Mouse (Mus musculus) neural tube, embryonic 13.5 days (tissue): ENCODE measurements around the gene Gm42791. TPM values are rescaled to one million over a fixed set of nuclear protein-coding genes. Genes with fewer than 3 reads are reported as not detected.

Source experiments
- ATAC-seq: fragments of 200-750 bp; cut with Nextera tagmentation; 2 replicates; pipeline ENCODE4 v1.8.0; 2017; ENCODE audit warnings: low read depth, mild to moderate bottlenecking, moderate TSS enrichment, moderate library complexity
- H3K27ac ChIP-seq: fragments of 300-500 bp; sonication (generic); replicated peaks from 2 replicates; pipeline ENCODE4 v1.5.1; 2015; ENCODE audit warnings: moderate library complexity, mild to moderate bottlenecking, inconsistent platforms
- H3K27me3 ChIP-seq: fragments of 300-500 bp; sonication (generic); 2 replicates; pipeline ENCODE4 v1.6.1; 2015; ENCODE audit warnings: mild to moderate bottlenecking, inconsistent platforms
- H3K36me3 ChIP-seq: fragments of 300-500 bp; sonication (generic); 2 replicates; pipeline ENCODE4 v1.6.1; 2015; ENCODE audit warnings: mild to moderate bottlenecking, inconsistent platforms
- H3K4me1 ChIP-seq: fragments of 300-500 bp; sonication (generic); replicated peaks from 2 replicates; pipeline ENCODE4 v1.6.1; 2015; ENCODE audit warnings: inconsistent platforms
- H3K4me2 ChIP-seq: fragments of 300-500 bp; sonication (generic); 2 replicates; pipeline ENCODE4 v1.6.1; 2015; ENCODE audit warnings: inconsistent platforms, mild to moderate bottlenecking, moderate library complexity
- H3K4me3 ChIP-seq: fragments of 300-500 bp; sonication (generic); 2 replicates; pipeline ENCODE4 v1.5.1; 2015; ENCODE audit warnings: mild to moderate bottlenecking, inconsistent platforms
- H3K9ac ChIP-seq: fragments of 300-500 bp; sonication (generic); 2 replicates; pipeline ENCODE4 v1.6.1; 2015; ENCODE audit warnings: moderate library complexity, mild to moderate bottlenecking, inconsistent platforms
- H3K9me3 ChIP-seq: fragments of 300-500 bp; sonication (generic); 2 replicates; pipeline ENCODE4 v1.6.1; 2016; ENCODE audit warnings: inconsistent platforms
- whole genome bisulfite sequencing: fragments of 180-500 bp; shearing (Covaris S2); methylation state at CpG from one replicate; pipeline ENCODE4 v1.1.7; 2015; 5-methylcytosine and 5-hydroxymethylcytosine counted together
- polyA plus RNA-seq: library from polyadenylated mRNA; unstranded; fragments of >200 nt; fragmentation: Nextera tagmentation; extraction: Ambion mirVana; gene quantifications from 2 replicates; pipeline ENCODE4 v1.2.1, GENCODE M21; 2015

Gm42791 gene
- polyA plus RNA-seq, 1 experiment from 2014 or later, result 0.74 TPM

GRCm38 (mm10) chr5:148958355-148958754 lies 36.6 kb downstream of the Gm42791 start:
- peaks cover 17% of the 10 kb centered on the region for H3K4me1 ChIP-seq
- no peak for ATAC-seq
- peak overlapping the region; percentile 81; the same call in 1 of the 2 replicates for H3K4me2 ChIP-seq
- no peaks in the 10 kb centered on the region for H3K36me3 ChIP-seq
- no peak overlapping the region for H3K27ac ChIP-seq
- 0 out of 2 replicates have a peak, but pooled peaks cover 6% of the 10 kb centered on the region for H3K27me3 ChIP-seq
- H3K9me3 ChIP-seq, result no peaks in the 10 kb centered on the region
- no peak overlapping the region for H3K9ac ChIP-seq
- H3K4me3 ChIP-seq, result no peak overlapping the region
- WGBS, result 41% methylated on average over 9 of the region's 9 CpGs

GRCm38 (mm10) chr5:148956898-148957535 lies 37.9 kb downstream of the Gm42791 start:
- no peak overlapping the region for H3K27ac ChIP-seq
- no peak overlapping the region for H3K4me3 ChIP-seq
- ATAC-seq, result no peak
- H3K4me1 ChIP-seq, result peaks cover 17% of the 10 kb centered on the region
- H3K27me3 ChIP-seq, result 0 out of 2 replicates have a peak, but pooled peaks cover 6% of the 10 kb centered on the region
- no peak overlapping the region for H3K4me2 ChIP-seq
- H3K36me3 ChIP-seq, result no peaks in the 10 kb centered on the region
- no peak overlapping the region for H3K9ac ChIP-seq
- no peaks in the 10 kb centered on the region for H3K9me3 ChIP-seq
- 60% methylated on average over 9 of the region's 9 CpGs for WGBS

- no peak for ATAC-seq
- 75% methylated on average over 9 of the region's 9 CpGs for WGBS
- H3K27ac ChIP-seq, result no peak overlapping the region
- H3K4me2 ChIP-seq, result no peak overlapping the region
- no peak overlapping the region for H3K4me3 ChIP-seq
- no peaks in the 10 kb centered on the region for H3K36me3 ChIP-seq
- H3K9me3 ChIP-seq, result no peaks in the 10 kb centered on the region
- H3K27me3 ChIP-seq, result 0 out of 2 replicates have a peak, but pooled peaks cover 6% of the 10 kb centered on the region
- H3K4me1 ChIP-seq, result peaks cover 17% of the 10 kb centered on the region
- no peak overlapping the region for H3K9ac ChIP-seq
Measured at GRCm38 (mm10) chr5:148956091-148956490, 38.9 kb downstream of the Gm42791 start.

DNA sequence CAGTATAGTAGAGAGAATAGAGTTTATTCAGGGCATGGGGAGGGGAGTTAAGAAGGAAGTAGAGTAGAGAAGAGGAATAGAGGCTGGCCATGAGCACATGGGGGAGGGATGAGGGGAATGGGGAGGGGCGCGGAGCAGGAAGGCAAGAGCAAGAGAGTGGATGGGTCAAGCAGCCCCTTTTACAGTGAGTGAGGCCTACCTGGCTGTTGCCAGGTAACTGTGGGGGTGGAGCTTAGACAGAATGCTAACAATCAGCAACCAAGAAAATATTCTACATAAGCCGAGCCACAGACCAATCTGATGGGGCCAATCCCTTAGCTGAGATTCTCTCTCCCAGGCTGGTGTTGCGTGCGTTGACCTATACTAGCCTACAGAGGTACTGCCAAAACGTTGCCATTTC lies 39.4 kb downstream of the Gm42791 start:
- no peak for ATAC-seq
- H3K4me2 ChIP-seq, result no peak overlapping the region
- no peak overlapping the region for H3K27ac ChIP-seq
- no peaks in the 10 kb centered on the region for H3K9me3 ChIP-seq
- H3K36me3 ChIP-seq, result no peaks in the 10 kb centered on the region
- H3K4me1 ChIP-seq, result peaks cover 17% of the 10 kb centered on the region
- 91% methylated on average over 6 of the region's 6 CpGs for WGBS
- H3K9ac ChIP-seq, result no peak overlapping the region
- no peak overlapping the region for H3K4me3 ChIP-seq
- H3K27me3 ChIP-seq, result 0 out of 2 replicates have a peak, but pooled peaks cover 6% of the 10 kb centered on the region

DNA sequence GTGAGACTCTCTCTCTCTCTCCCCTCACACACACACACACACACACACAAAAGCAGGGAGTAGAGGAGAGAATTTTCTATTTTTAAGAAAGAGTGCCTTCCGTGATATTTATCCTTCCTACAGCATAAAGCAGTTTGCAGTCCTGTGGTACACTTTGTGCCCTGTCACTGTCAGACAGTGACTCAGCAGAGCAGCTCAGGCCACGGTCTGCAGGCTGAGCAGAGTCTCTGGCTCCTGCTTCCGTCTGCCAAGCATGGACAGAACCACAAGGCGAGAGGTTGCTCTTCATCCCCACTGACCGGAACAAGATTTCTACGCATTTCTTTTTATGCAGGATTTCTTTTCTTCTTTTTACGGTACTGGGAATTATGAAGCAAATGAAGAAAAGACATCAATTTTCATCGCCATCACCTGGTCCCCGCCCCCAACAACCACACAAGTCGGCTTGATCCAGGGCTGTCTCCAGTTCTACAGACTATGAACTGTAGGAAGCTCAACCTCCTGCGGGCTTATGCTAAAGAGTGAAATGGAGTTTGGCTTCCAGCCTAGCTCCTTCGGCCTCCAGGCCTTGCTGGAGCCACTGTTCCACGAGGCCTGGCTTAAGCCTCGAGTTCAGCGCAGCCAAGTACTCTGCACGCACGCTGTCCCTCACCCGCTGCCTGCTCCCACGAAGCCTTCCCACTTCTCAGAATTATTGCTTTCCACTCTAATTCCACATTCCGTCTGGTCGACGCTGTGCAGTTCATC lies 40.5 kb downstream of the Gm42791 start:
- no peak overlapping the region for H3K4me3 ChIP-seq
- H3K9me3 ChIP-seq, result no peaks in the 10 kb centered on the region
- H3K4me1 ChIP-seq, result peaks cover 8% of the 10 kb centered on the region
- H3K27ac ChIP-seq, result no peak overlapping the region
- no peaks in the 10 kb centered on the region for H3K36me3 ChIP-seq
- H3K4me2 ChIP-seq, result no peak overlapping the region
- no peak for ATAC-seq
- 0 out of 2 replicates have a peak, but pooled peaks cover 6% of the 10 kb centered on the region for H3K27me3 ChIP-seq
- H3K9ac ChIP-seq, result no peak overlapping the region
- 71% methylated on average over 22 of the region's 22 CpGs for WGBS

DNA sequence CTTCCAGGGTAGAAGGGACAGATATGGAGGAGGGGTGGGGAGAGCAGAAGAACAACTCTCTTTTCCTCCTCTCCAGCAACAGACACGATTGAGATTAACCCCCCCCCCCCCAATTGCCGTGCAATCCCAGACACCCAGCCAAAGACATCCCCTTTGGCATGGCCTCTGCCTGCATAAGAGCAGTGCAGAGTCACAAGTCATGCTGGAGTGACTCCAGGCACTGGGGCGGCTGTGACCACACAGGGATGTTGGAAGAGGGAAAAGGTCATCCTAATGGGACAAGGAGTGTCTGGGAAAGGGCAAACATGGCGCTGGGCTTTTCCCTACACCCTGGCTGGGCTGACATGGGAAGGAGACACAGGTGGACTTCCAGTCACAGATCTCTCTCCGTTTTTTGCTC lies 41.8 kb downstream of the Gm42791 start:
- Histone ChIP-seq H3K9me3 (no peaks in the 10 kb centered on the region), H3K36me3 (no peaks in the 10 kb centered on the region), H3K4me2 (no peak overlapping the region), H3K4me1 (no peaks in the 10 kb centered on the region), H3K9ac (no peak overlapping the region), H3K27me3 (0 out of 2 replicates have a peak, but pooled peaks cover 2% of the 10 kb centered on the region), H3K27ac (no peak overlapping the region), H3K4me3 (no peak overlapping the region)
- WGBS, result 72% methylated on average over 5 of the region's 5 CpGs
- no peak for ATAC-seq

GRCm38 (mm10) chr5:148952419-148952818 lies 42.5 kb downstream of the Gm42791 start:
- no peak overlapping the region for H3K9ac ChIP-seq
- WGBS, result 48% methylated on average over 6 of the region's 6 CpGs

DNA sequence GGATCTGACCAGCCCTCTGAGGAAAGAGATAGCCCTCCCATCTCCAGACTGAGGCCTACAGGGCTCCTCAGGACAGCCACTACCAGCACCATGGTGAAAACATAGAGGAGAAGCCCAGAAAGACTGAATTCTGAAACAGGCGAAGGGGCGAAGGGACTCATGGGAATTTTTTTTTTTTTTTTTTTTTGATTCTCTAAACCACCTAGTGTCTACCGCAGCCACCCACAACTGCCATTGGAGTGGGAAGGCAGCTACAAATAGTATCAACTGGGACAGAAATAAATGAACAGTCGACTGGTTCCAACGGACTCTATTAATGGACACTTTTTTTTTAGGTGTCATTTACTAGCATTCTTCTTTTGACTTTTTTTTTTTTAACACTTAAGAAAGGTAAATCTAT lies 43.6 kb downstream of the Gm42791 start:
- H3K27me3 ChIP-seq, result no peaks in the 10 kb centered on the region
- no peak for ATAC-seq
- 95% methylated on average over 5 of the region's 5 CpGs for WGBS
- no peak overlapping the region for H3K27ac ChIP-seq
- no peak overlapping the region for H3K4me3 ChIP-seq
- H3K4me2 ChIP-seq, result no peak overlapping the region
- no peaks in the 10 kb centered on the region for H3K4me1 ChIP-seq
- no peaks in the 10 kb centered on the region for H3K36me3 ChIP-seq
- H3K9me3 ChIP-seq, result no peaks in the 10 kb centered on the region
- H3K9ac ChIP-seq, result no peak overlapping the region

More at GRCm38 (mm10) chr5:148952419-148952818, 42.5 kb downstream of the Gm42791 start:
- no peak for ATAC-seq
- Histone ChIP-seq H3K27ac (no peak overlapping the region), H3K27me3 (no peaks in the 10 kb centered on the region), H3K4me2 (no peak overlapping the region), H3K36me3 (no peaks in the 10 kb centered on the region), H3K4me3 (no peak overlapping the region), H3K4me1 (no peaks in the 10 kb centered on the region), H3K9me3 (no peaks in the 10 kb centered on the region)

DNA sequence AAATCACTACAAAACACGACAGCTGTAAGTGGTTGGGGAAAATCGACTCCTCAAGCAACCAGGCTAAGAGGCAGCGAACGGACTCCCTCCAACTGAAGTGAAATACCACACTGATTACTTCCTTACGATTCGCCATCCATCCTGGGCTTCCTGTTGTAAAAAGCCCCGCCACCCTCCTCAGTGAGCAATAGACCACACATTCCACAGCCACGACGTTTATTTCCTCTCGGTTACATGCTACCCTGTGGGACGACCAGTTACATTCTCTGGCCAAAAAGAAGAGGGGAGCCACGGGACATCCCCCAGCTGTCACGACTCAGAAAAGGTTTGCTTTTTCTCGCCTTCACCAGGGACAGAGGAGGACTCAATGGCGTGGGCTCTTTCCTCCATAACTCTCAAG lies 44.9 kb downstream of the Gm42791 start:
- no peaks in the 10 kb centered on the region for H3K4me1 ChIP-seq
- no peaks in the 10 kb centered on the region for H3K27me3 ChIP-seq
- H3K36me3 ChIP-seq, result no peaks in the 10 kb centered on the region
- no peak overlapping the region for H3K4me3 ChIP-seq
- H3K27ac ChIP-seq, result no peak overlapping the region
- H3K9ac ChIP-seq, result no peak overlapping the region
- no peak for ATAC-seq
- WGBS, result 43% methylated on average over 15 of the region's 15 CpGs
- no peaks in the 10 kb centered on the region for H3K9me3 ChIP-seq
- no peak overlapping the region for H3K4me2 ChIP-seq

GRCm38 (mm10) chr5:148948577-148948976 lies 46.4 kb downstream of the Gm42791 start:
- Histone ChIP-seq H3K36me3 (no peaks in the 10 kb centered on the region), H3K27me3 (no peaks in the 10 kb centered on the region)
- 66% methylated on average over 9 of the region's 9 CpGs for WGBS

GRCm38 (mm10) chr5:148947412-148947811 lies 47.5 kb downstream of the Gm42791 start:
- Histone ChIP-seq H3K9me3 (peaks cover 1% of the 10 kb centered on the region; the same call in 1 of the 2 replicates), H3K4me1 (peaks cover 18% of the 10 kb centered on the region), H3K4me3 (no peak overlapping the region), H3K27me3 (no peaks in the 10 kb centered on the region), H3K27ac (no peak overlapping the region), H3K9ac (no peak overlapping the region), H3K4me2 (no peak overlapping the region), H3K36me3 (no peaks in the 10 kb centered on the region)
- 75% methylated on average over 4 of the region's 4 CpGs for WGBS
- no peak for ATAC-seq

More at GRCm38 (mm10) chr5:148948577-148948976, 46.4 kb downstream of the Gm42791 start:
- Histone ChIP-seq H3K27ac (no peak overlapping the region), H3K4me2 (no peak overlapping the region), H3K9ac (no peak overlapping the region), H3K4me3 (no peak overlapping the region), H3K4me1 (peaks cover 10% of the 10 kb centered on the region), H3K9me3 (no peaks in the 10 kb centered on the region)
- no peak for ATAC-seq

DNA sequence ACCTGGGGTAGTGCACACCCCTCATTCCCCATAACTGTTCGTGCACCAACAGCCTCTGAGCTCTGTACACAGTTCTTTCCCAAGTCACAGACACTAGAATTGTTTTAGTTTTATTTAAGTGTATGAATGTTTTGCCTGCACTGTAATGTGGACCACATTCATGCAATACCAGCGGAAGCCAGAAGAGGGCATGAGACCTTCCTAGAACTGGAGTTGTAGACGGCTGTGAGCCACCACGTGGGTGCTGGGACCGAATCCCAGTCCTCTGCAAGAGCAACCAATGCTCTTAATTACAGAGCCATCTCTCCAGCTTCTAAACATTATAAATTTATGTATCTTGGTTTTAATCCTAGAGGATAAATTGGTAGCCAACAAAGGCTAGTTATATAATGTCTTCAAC lies 48.2 kb downstream of the Gm42791 start:
- WGBS, result 81% methylated on average over 5 of the region's 5 CpGs
- Histone ChIP-seq H3K4me2 (no peak overlapping the region), H3K9ac (no peak overlapping the region), H3K27ac (no peak overlapping the region), H3K36me3 (no peaks in the 10 kb centered on the region), H3K9me3 (peaks cover 2% of the 10 kb centered on the region; the same call in 1 of the 2 replicates), H3K4me3 (no peak overlapping the region), H3K27me3 (no peaks in the 10 kb centered on the region), H3K4me1 (peaks cover 18% of the 10 kb centered on the region)
- ATAC-seq, result no peak
